Mouse (Mus musculus) lung, adult 2 months (tissue): ENCODE results near the gene Rap1a. TPM values are rescaled to one million over a fixed set of nuclear protein-coding genes. Genes with fewer than 3 reads are reported as not detected.

Source experiments
- DNase-seq: peaks from one replicate; pipeline ENCODE4 v3.0.0; 2022
- H3K4me1 ChIP-seq: fragments of 200-500 bp; 2 replicates; pipeline ENCODE4 v1.6.1; 2011; ENCODE audit warnings: low read length; ENCODE audit not compliant: control insufficient read depth, insufficient read depth
- H3K4me3 ChIP-seq: fragments of 200-500 bp; replicated peaks from 2 replicates; pipeline ENCODE3; 2011; ENCODE audit warnings: low read depth, mild to moderate bottlenecking, control low read depth, low read length; ENCODE audit errors: extremely low read depth
- CTCF ChIP-seq: fragments of 200-500 bp; IDR thresholded peaks from 2 replicates; pipeline ENCODE4 v1.5.1; 2011; ENCODE audit warnings: mild to moderate bottlenecking, low read length, control low read depth; ENCODE audit not compliant: insufficient read depth
- POLR2A ChIP-seq: fragments of 200-500 bp; IDR thresholded peaks from 2 replicates; pipeline ENCODE4 v1.6.1; 2011; ENCODE audit warnings: low read depth, mild to moderate bottlenecking, control low read depth, low read length, borderline replicate concordance; ENCODE audit errors: extremely low read depth
- WGBS: fragments of 180-500 bp; shearing (Covaris S2); methylation state at CpG from one replicate; pipeline ENCODE4 v1.1.7; 2018; 5-methylcytosine and 5-hydroxymethylcytosine counted together
- polyA plus RNA-seq: library from polyadenylated mRNA; depleted of rRNA; stranded (reverse); fragments of >200 nt; gene quantifications from 2 replicates; pipeline ENCODE4 v1.2.3, GENCODE M21; 2012

Gene Rap1a
- polyA plus RNA-seq, 1 experiment, result 18.1 TPM

- peaks cover 20% of the 10 kb centered on the region for H3K4me1 ChIP-seq
- TF ChIP-seq POLR2A (no peak), CTCF (no peak)
- no peak overlapping the region for H3K4me3 ChIP-seq
- DNase-seq, result no peak
These were observed 22.5 kb upstream of the Rap1a start for GRCm38 (mm10) chr3:105823609-105824008.

GRCm38 (mm10) chr3:105821504-105821903, 20.4 kb upstream of the Rap1a start:
- TF ChIP-seq CTCF (no peak), POLR2A (no peak)
- H3K4me3 ChIP-seq, result no peak overlapping the region
- H3K4me1 ChIP-seq, result peaks cover 23% of the 10 kb centered on the region
- DNase-seq, result no peak
- WGBS, result 77% methylated on average over 3 of the region's 3 CpGs

GRCm38 (mm10) chr3:105820272-105820671, 19.1 kb upstream of the Rap1a start:
- TF ChIP-seq CTCF (no peak), POLR2A (no peak)
- no peak for DNase-seq
- no peak overlapping the region for H3K4me3 ChIP-seq
- peaks cover 11% of the 10 kb centered on the region for H3K4me1 ChIP-seq
- WGBS, result 41% methylated on average over 3 of the region's 3 CpGs

GRCm38 (mm10) chr3:105818130-105819004, 17.2 kb upstream of the Rap1a start:
- no peak for DNase-seq
- WGBS, result 34% methylated on average over 6 of the region's 6 CpGs
- Histone ChIP-seq H3K4me3 (no peak overlapping the region), H3K4me1 (peaks cover 15% of the 10 kb centered on the region)
- TF ChIP-seq POLR2A (no peak), CTCF (no peak)

- DNase-seq, result no peak
- H3K4me3 ChIP-seq, result no peak overlapping the region
These were observed 15.0 kb upstream of the Rap1a start for GRCm38 (mm10) chr3:105816089-105816488.

GRCm38 (mm10) chr3:105815236-105815904, 14.2 kb upstream of the Rap1a start:
- TF ChIP-seq CTCF, result no peak
- no peak for TF ChIP-seq POLR2A
- Histone ChIP-seq H3K4me3 (no peak overlapping the region), H3K4me1 (peaks cover 9% of the 10 kb centered on the region)
- no peak for DNase-seq
- 57% methylated on average over 10 of the region's 10 CpGs for WGBS

More at GRCm38 (mm10) chr3:105816089-105816488, 15.0 kb upstream of the Rap1a start:
- 40% methylated on average over 8 of the region's 8 CpGs for WGBS
- no peak for TF ChIP-seq CTCF
- TF ChIP-seq POLR2A, result no peak
- peaks cover 15% of the 10 kb centered on the region for H3K4me1 ChIP-seq

GRCm38 (mm10) chr3:105811146-105811545, 10.0 kb upstream of the Rap1a start:
- Histone ChIP-seq H3K4me3 (no peak overlapping the region), H3K4me1 (peaks cover 9% of the 10 kb centered on the region)
- DNase-seq, result no peak
- TF ChIP-seq POLR2A, result no peak
- TF ChIP-seq CTCF, result no peak
- WGBS, result 90% methylated on average over 2 of the region's 2 CpGs

- no peak for DNase-seq
- Histone ChIP-seq H3K4me1 (peaks cover 12% of the 10 kb centered on the region), H3K4me3 (no peak overlapping the region)
- WGBS, result 51% methylated on average over 14 of the region's 14 CpGs
- no peak for TF ChIP-seq CTCF
- TF ChIP-seq POLR2A, result peak; percentile 19; the same call in 1 of the 2 replicates
These were observed 7.3 kb upstream of the Rap1a start for GRCm38 (mm10) chr3:105808179-105809037.

- WGBS, result 50% methylated on average over 1 of the region's 1 CpGs
- Histone ChIP-seq H3K4me1 (peaks cover 19% of the 10 kb centered on the region), H3K4me3 (no peak overlapping the region)
- no peak for DNase-seq
- TF ChIP-seq CTCF (no peak), POLR2A (no peak)
These were observed 6.5 kb upstream of the Rap1a start for GRCm38 (mm10) chr3:105807672-105808071.
